19 mouse cellular contexts compared by ENCODE assay signal in genomic region chr16:10668453-10668852, GRCm38 (mm10).
DNase-seq lines count a peak whose midpoint lies in the region; ATAC-seq lines count a peak whose summit lies in the region.
"Had no signal": no experiment of that assay in that cellular context is flagged by ENCODE, and none has a peak within 500 bp of the region (broad histone marks: within the 10 kb centered on the region; RNA-seq: fewer than 3 reads in every experiment).

No protein-coding gene starts in this region.

- peak; percentile 31 for DNase-seq in gastrocnemius, postnatal 25 days
- no peak for DNase-seq in gastrocnemius, postnatal 14 days
- peak; percentile 83 for DNase-seq in A20 (ENCODE audit: low read depth, low spot score)
- peak; percentile 46 for DNase-seq in embryonic facial prominence, embryonic 14.5 days (ENCODE audit: low spot score)
- peak; percentile 28 for DNase-seq in splenic B cell, adult 2 months (ENCODE audit: low read depth, low spot score)
- no peak for DNase-seq in urinary bladder, postnatal 14 days (ENCODE audit: low spot score)
- no peak for DNase-seq in left cerebral cortex, adult 8-10 months (ENCODE audit: low spot score in 2 of 2)
- DNase-seq in ovary, postnatal 36 days (ENCODE audit: low spot score) = no peak
- DNase-seq: B cell, adult 2 months; cerebellum, postnatal 10 days; gastrocnemius, postnatal 36 days; heart, postnatal 36 days; kidney, adult 2 months; lung, embryonic 14.5 days; right cerebral cortex, postnatal 14 days had no signal

- no peak overlapping the region for H3K4me3 ChIP-seq in embryonic facial prominence, embryonic 14.5 days (ENCODE audit: low read depth, low read length)
- H3K4me3 ChIP-seq: embryonic facial prominence, embryonic 15.5 days; limb, embryonic 12.5 days; stomach, embryonic 15.5 days had no signal

- intact Hi-C loops in gastrocnemius, postnatal 14 days (cut with DNase I; ENCODE audit: low total_unique reads) = no loop called here

- no peak overlapping the region for H3K27ac ChIP-seq in embryonic facial prominence, embryonic 14.5 days (replicated peaks; ENCODE audit: low read depth, low read length)
- H3K27ac ChIP-seq: embryonic facial prominence, embryonic 15.5 days; stomach, embryonic 15.5 days had no signal

- peaks cover 13% of the 10 kb centered on the region; the same call in 1 of the 2 replicates for H3K4me1 ChIP-seq in embryonic facial prominence, embryonic 14.5 days (ENCODE audit: control insufficient read depth, insufficient read depth, low read length)

- H3K27me3 ChIP-seq in embryonic facial prominence, embryonic 14.5 days (replicated peaks; ENCODE audit: control insufficient read depth, insufficient read depth, low read length) = no peaks in the 10 kb centered on the region
- no peaks in the 10 kb centered on the region for H3K27me3 ChIP-seq in splenic B cell, adult 2 months (ENCODE audit: control insufficient read depth, insufficient read depth, low read length, poor library complexity, severe bottlenecking)
- H3K27me3 ChIP-seq: embryonic facial prominence, embryonic 15.5 days; limb, embryonic 12.5 days; stomach, embryonic 15.5 days had no signal

- ATAC-seq in embryonic facial prominence, embryonic 14.5 days (ENCODE audit: low read depth) = no peak
- ATAC-seq: forebrain, embryonic 14.5 days had no signal

- 53% methylated on average over 8 of the region's 8 CpGs for WGBS in embryonic facial prominence, embryonic 14.5 days

- no peak overlapping the region for H3K4me2 ChIP-seq in embryonic facial prominence, embryonic 14.5 days (ENCODE audit: low read depth, low read length)
- H3K4me2 ChIP-seq: embryonic facial prominence, embryonic 15.5 days; limb, embryonic 12.5 days; lung, embryonic 14.5 days; stomach, embryonic 15.5 days had no signal

- no peak overlapping the region for H3K9ac ChIP-seq in embryonic facial prominence, embryonic 14.5 days (ENCODE audit: low read depth, low read length)
- H3K9ac ChIP-seq: embryonic facial prominence, embryonic 15.5 days; limb, embryonic 12.5 days; lung, embryonic 14.5 days; stomach, embryonic 15.5 days had no signal

- H3K36me3 ChIP-seq in embryonic facial prominence, embryonic 14.5 days (ENCODE audit: control insufficient read depth, insufficient read depth, low read length) = no peaks in the 10 kb centered on the region
- H3K36me3 ChIP-seq in splenic B cell, adult 2 months (ENCODE audit: control insufficient read depth, insufficient read depth, low read length, poor library complexity, severe bottlenecking) = no peaks in the 10 kb centered on the region
- H3K36me3 ChIP-seq: embryonic facial prominence, embryonic 15.5 days; limb, embryonic 12.5 days; stomach, embryonic 15.5 days had no signal

- no peaks in the 10 kb centered on the region for H3K9me3 ChIP-seq in embryonic facial prominence, embryonic 14.5 days (ENCODE audit: control insufficient read depth, low read length)
- H3K9me3 ChIP-seq: embryonic facial prominence, embryonic 15.5 days; limb, embryonic 12.5 days; stomach, embryonic 15.5 days had no signal

Comparison
In these comparisons a context has a peak if more than half of its experiments do, and no peak if none do; other contexts are left out.
1. DNase-seq: peak in gastrocnemius, postnatal 25 days (single experiment), A20 (single experiment), embryonic facial prominence, embryonic 14.5 days (single experiment) and splenic B cell, adult 2 months (single experiment); none in gastrocnemius, postnatal 14 days (single experiment), urinary bladder, postnatal 14 days (single experiment), left cerebral cortex, adult 8-10 months (0 of 2) and ovary, postnatal 36 days (single experiment).